Mouse (Mus musculus): ENCODE measurements at regions not wholly inside any gene's neighbourhood (a gene's known extent, or its start where the extent isn't known, plus 50 kb on each side); places are given as distances from the start of the nearest gene placed in this dataset.

- H3K36me3 ChIP-seq (ENCODE audit: control insufficient read depth, insufficient read depth, low read length), result no peaks in the 10 kb centered on the region
- no peak overlapping the region for H3K27ac ChIP-seq (ENCODE audit: low read depth, low read length)
- no peak overlapping the region for H3K4me3 ChIP-seq (ENCODE audit: low read depth, low read length)
- H3K4me2 ChIP-seq, result no peak overlapping the region
- WGBS, result 45% methylated on average over 1 of the region's 1 CpGs
- H3K9me3 ChIP-seq (ENCODE audit: control insufficient read depth, low read length), result no peaks in the 10 kb centered on the region
- ATAC-seq (replicated peaks; ENCODE audit: low FRiP score), result peak; percentile 81
- H3K4me1 ChIP-seq (replicated peaks; ENCODE audit: control insufficient read depth, insufficient read depth, low read length), result no peaks in the 10 kb centered on the region
- no peaks in the 10 kb centered on the region for H3K27me3 ChIP-seq (replicated peaks; ENCODE audit: control insufficient read depth, insufficient read depth, low read length)
- no peak for DNase-seq (ENCODE audit: low spot score)
- no peak overlapping the region for H3K9ac ChIP-seq (ENCODE audit: low read depth, low read length)
Measured at GRCm38 (mm10) chr8:97052436-97052835, 1164.1 kb upstream of the Got2 start.

GRCm38 (mm10) chr8:97039778-97040177, 1151.4 kb upstream of the Got2 start:
- no peak overlapping the region for H3K4me3 ChIP-seq (ENCODE audit: low read depth, low read length)
- H3K4me1 ChIP-seq (replicated peaks; ENCODE audit: control insufficient read depth, insufficient read depth, low read length), result no peaks in the 10 kb centered on the region
- no peak overlapping the region for H3K9ac ChIP-seq (ENCODE audit: low read depth, low read length)
- WGBS, result 60% methylated on average over 3 of the region's 3 CpGs
- no peak overlapping the region for H3K27ac ChIP-seq (ENCODE audit: low read depth, low read length)
- ATAC-seq (replicated peaks; ENCODE audit: low FRiP score) (no peak), DNase-seq (ENCODE audit: low spot score) (no peak)
- H3K36me3 ChIP-seq (ENCODE audit: control insufficient read depth, insufficient read depth, low read length), result no peaks in the 10 kb centered on the region
- no peak overlapping the region for H3K4me2 ChIP-seq
- no peaks in the 10 kb centered on the region for H3K27me3 ChIP-seq (replicated peaks; ENCODE audit: control insufficient read depth, insufficient read depth, low read length)
- H3K9me3 ChIP-seq (ENCODE audit: control insufficient read depth, low read length), result no peaks in the 10 kb centered on the region

DNA sequence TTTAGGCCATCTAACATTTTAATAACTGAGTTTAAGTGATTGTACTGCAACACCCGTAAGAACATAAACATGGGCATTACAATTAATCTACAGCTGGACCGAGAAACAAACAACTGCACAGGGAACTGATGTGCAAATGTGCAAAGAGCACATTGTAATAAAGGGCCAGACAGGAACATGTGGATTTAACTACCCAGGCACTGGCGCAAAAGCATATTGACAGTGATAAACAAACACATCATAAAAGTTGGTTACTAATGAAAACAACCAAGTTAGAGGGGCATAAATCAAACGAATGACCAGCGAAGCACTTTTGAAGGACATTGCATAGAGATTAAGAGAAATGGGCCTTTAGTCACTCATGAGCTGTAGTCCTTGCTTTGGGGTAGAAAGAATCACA, 1150.5 kb upstream of the Got2 start:
- Histone ChIP-seq H3K27me3 (replicated peaks; ENCODE audit: control insufficient read depth, insufficient read depth, low read length) (no peaks in the 10 kb centered on the region), H3K9ac (ENCODE audit: low read depth, low read length) (no peak overlapping the region), H3K9me3 (ENCODE audit: control insufficient read depth, low read length) (no peaks in the 10 kb centered on the region), H3K36me3 (ENCODE audit: control insufficient read depth, insufficient read depth, low read length) (no peaks in the 10 kb centered on the region), H3K4me1 (replicated peaks; ENCODE audit: control insufficient read depth, insufficient read depth, low read length) (no peaks in the 10 kb centered on the region), H3K4me3 (ENCODE audit: low read depth, low read length) (no peak overlapping the region), H3K27ac (ENCODE audit: low read depth, low read length) (no peak overlapping the region), H3K4me2 (no peak overlapping the region)
- 83% methylated on average over 5 of the region's 5 CpGs for WGBS
- ATAC-seq (replicated peaks; ENCODE audit: low FRiP score) (no peak), DNase-seq (ENCODE audit: low spot score) (no peak)

DNA sequence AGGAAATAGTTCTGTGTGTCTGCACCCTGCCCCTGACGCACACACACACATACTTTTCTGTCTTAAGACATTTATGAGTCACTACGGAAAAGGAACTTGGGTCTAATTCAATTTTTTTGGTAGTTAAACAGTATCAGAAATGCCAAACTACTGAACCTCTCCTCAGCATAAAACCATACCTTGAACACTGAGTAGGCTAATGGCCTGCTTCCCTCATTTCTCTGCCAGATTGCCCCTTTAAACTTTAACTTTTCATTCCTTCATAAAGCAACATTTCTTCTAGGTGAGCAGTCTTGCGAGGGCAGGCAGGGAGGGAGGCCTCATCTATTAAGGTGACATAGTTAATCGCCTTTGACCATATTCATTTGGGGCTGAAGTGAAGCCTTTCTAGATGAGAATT, 1143.8 kb upstream of the Got2 start:
- H3K9ac ChIP-seq (ENCODE audit: low read depth, low read length), result no peak overlapping the region
- H3K36me3 ChIP-seq (ENCODE audit: control insufficient read depth, insufficient read depth, low read length), result no peaks in the 10 kb centered on the region
- no peaks in the 10 kb centered on the region for H3K9me3 ChIP-seq (ENCODE audit: control insufficient read depth, low read length)
- ATAC-seq (replicated peaks; ENCODE audit: low FRiP score), result no peak
- 87% methylated on average over 4 of the region's 4 CpGs for WGBS
- no peaks in the 10 kb centered on the region for H3K27me3 ChIP-seq (replicated peaks; ENCODE audit: control insufficient read depth, insufficient read depth, low read length)
- no peak overlapping the region for H3K4me3 ChIP-seq (ENCODE audit: low read depth, low read length)
- no peaks in the 10 kb centered on the region for H3K4me1 ChIP-seq (replicated peaks; ENCODE audit: control insufficient read depth, insufficient read depth, low read length)
- no peak overlapping the region for H3K27ac ChIP-seq (ENCODE audit: low read depth, low read length)
- no peak for DNase-seq (ENCODE audit: low spot score)
- H3K4me2 ChIP-seq, result no peak overlapping the region

GRCm38 (mm10) chr8:97015571-97015970, 1127.2 kb upstream of the Got2 start:
- Histone ChIP-seq H3K4me3 (ENCODE audit: low read depth, low read length) (no peak overlapping the region), H3K9ac (ENCODE audit: low read depth, low read length) (no peak overlapping the region), H3K36me3 (ENCODE audit: control insufficient read depth, insufficient read depth, low read length) (no peaks in the 10 kb centered on the region), H3K4me2 (no peak overlapping the region), H3K9me3 (ENCODE audit: control insufficient read depth, low read length) (no peaks in the 10 kb centered on the region), H3K4me1 (replicated peaks; ENCODE audit: control insufficient read depth, insufficient read depth, low read length) (no peaks in the 10 kb centered on the region), H3K27me3 (replicated peaks; ENCODE audit: control insufficient read depth, insufficient read depth, low read length) (no peaks in the 10 kb centered on the region), H3K27ac (ENCODE audit: low read depth, low read length) (no peak overlapping the region)
- DNase-seq (ENCODE audit: low spot score), result no peak
- no peak for ATAC-seq (replicated peaks; ENCODE audit: low FRiP score)

- H3K27me3 ChIP-seq (replicated peaks; ENCODE audit: control insufficient read depth, insufficient read depth, low read length), result no peaks in the 10 kb centered on the region
Measured at GRCm38 (mm10) chr8:97004131-97004530, 1115.8 kb upstream of the Got2 start.

GRCm38 (mm10) chr8:96983103-96983502, 1094.8 kb upstream of the Got2 start:
- no peaks in the 10 kb centered on the region for H3K9me3 ChIP-seq (ENCODE audit: control insufficient read depth, low read length)
- no peak overlapping the region for H3K4me3 ChIP-seq (ENCODE audit: low read depth, low read length)
- H3K9ac ChIP-seq (ENCODE audit: low read depth, low read length), result no peak overlapping the region
- no peaks in the 10 kb centered on the region for H3K36me3 ChIP-seq (ENCODE audit: control insufficient read depth, insufficient read depth, low read length)
- no peaks in the 10 kb centered on the region for H3K27me3 ChIP-seq (replicated peaks; ENCODE audit: control insufficient read depth, insufficient read depth, low read length)
- H3K4me1 ChIP-seq (replicated peaks; ENCODE audit: control insufficient read depth, insufficient read depth, low read length), result no peaks in the 10 kb centered on the region
- 70% methylated on average over 2 of the region's 2 CpGs for whole genome bisulfite sequencing
- DNase-seq (ENCODE audit: low spot score), result no peak
- no peak overlapping the region for H3K27ac ChIP-seq (ENCODE audit: low read depth, low read length)
- no peak for ATAC-seq (replicated peaks; ENCODE audit: low FRiP score)
- H3K4me2 ChIP-seq, result no peak overlapping the region

More at GRCm38 (mm10) chr8:97004131-97004530, 1115.8 kb upstream of the Got2 start:
- no peaks in the 10 kb centered on the region for H3K4me1 ChIP-seq (replicated peaks; ENCODE audit: control insufficient read depth, insufficient read depth, low read length)
- H3K36me3 ChIP-seq (ENCODE audit: control insufficient read depth, insufficient read depth, low read length), result no peaks in the 10 kb centered on the region
- ATAC-seq (replicated peaks; ENCODE audit: low FRiP score) (no peak), DNase-seq (ENCODE audit: low spot score) (no peak)
- H3K9me3 ChIP-seq (ENCODE audit: control insufficient read depth, low read length), result no peaks in the 10 kb centered on the region
- H3K4me3 ChIP-seq (ENCODE audit: low read depth, low read length), result no peak overlapping the region
- H3K9ac ChIP-seq (ENCODE audit: low read depth, low read length), result no peak overlapping the region
- 56% methylated on average over 2 of the region's 3 CpGs for WGBS
- no peak overlapping the region for H3K27ac ChIP-seq (ENCODE audit: low read depth, low read length)
- no peak overlapping the region for H3K4me2 ChIP-seq
